Mouse (Mus musculus): ENCODE data around the gene Med24.

DNA sequence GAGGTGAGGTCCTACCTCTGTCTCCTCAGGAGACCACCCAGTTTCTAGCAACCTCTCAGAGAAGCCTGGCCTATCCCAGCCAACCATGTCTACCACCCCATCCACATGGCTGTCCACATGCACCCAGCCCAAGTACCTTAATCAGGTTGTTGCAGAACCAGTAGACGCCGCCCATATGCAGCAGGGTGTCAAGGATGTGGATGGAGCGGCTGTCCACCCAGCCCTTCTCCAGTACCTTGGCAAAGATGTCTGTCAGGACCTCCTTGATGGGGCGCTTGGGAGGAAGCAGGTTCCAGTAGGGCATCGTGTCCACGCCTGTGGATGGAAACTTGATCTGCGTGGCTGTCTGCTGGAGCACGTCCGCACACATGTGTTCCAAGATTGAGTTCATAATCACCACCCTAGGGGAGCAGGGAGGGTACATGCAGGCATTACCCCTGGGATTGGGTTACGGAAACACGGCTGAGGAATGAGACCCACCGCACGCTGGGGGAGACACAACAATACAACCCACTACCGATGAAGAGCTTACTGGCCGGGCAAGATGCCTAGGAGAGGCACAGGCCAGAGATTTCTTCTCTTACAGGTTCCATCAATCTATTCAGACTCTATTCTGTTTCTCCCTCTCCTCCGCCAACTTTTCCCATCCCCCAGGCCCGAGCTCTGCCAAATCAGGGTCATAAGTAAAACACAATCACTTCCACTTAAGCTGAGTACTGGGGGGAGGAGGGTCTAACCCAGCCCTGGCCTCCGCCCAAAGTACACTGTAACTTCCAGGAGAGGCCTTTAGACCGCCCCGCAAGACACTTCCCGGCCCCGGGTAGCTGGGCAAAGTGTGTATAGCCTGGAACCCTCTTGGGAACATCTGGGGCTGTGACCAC, 21.6 kb downstream of the Med24 start:
- TF ChIP-seq FLI1 (IDR thresholded peaks at IDR 0.05; ENCODE audit: low read length) (no peak), GATA1 (IDR thresholded peaks at IDR 0.05; ENCODE audit: borderline replicate concordance, low read length) (no peak)

Data from megakaryocyte, embryonic 14.5 days (primary cell).